Mouse (Mus musculus): ENCODE measurements around the gene Lck. TPM values are rescaled to one million over a fixed set of nuclear protein-coding genes. Genes with fewer than 3 reads are reported as not detected.

Gene Lck
- polyA plus RNA-seq, 1 experiment from 2014 or later: 5.7 TPM

DNA sequence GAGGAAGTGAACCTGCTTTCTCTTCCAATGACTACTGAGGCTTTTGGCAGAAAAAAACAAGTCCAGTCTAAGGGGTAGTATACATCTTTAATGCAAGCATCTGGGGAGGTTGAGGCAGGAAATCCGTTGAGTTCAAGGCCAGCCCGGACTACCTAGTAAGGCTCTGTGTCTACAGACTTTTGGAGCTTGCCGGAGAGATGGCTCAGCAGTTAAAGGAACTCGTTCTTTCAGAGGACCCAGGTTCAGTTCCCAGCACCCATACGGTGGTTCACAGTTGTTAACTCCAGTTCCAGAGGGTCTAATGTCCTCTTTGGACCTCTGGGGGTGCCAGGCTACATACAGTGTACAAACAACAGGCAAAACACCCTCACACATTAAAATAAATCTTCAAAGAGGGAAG is 44.6 kb upstream of the Lck start:
- H3K4me1 ChIP-seq (ENCODE audit: insufficient read depth): peaks cover 10% of the 10 kb centered on the region; the same call in 1 of the 2 replicates
- H3K27ac ChIP-seq (ENCODE audit: low read depth): 0 out of 2 replicates have a peak overlapping the region, but pooled peaks have one; percentile 82
- H3K4me3 ChIP-seq (ENCODE audit: low read depth, low read length): peak overlapping the region; percentile 74
- peak overlapping the region; percentile 87 for H3K4me2 ChIP-seq
- ATAC-seq (ENCODE audit: insufficient read depth): no peak
- DNase-seq: no peak
- 95% methylated on average over 5 of the region's 5 CpGs for WGBS
- TF ChIP-seq CTCF (IDR thresholded peaks at IDR 0.05; ENCODE audit: low read depth): no peak
- H3K9ac ChIP-seq: peak overlapping the region; percentile 82
- H3K36me3 ChIP-seq (ENCODE audit: insufficient read depth): peaks cover 17% of the 10 kb centered on the region
- no peaks in the 10 kb centered on the region for H3K27me3 ChIP-seq (ENCODE audit: insufficient read depth, low read length)
- H3K9me3 ChIP-seq (ENCODE audit: low read depth, low read length): no peaks in the 10 kb centered on the region

DNA sequence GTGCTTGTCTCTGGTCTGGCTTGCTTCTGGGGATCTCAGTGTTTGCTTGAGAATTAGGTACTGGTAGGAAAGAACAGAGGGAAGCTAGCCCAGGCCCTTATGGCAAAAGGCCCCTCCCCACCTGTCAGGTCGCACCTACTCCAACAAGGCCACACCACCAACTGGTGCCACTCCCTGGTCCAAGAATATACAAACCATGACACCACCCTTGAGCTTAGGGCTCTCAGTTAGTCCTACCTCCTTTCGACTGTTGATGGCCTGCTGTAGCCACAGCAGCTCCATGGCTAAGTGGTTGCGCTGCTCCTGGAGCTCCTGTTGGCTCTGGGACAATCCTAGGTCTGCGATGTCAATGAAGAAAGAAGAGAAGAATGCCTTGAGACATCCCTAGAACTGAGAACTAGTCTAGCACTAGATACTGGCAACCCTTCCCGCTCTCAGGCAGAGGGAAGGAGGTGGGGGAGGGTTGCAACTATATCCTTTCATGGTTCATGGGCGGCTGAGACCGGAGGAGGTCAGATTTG is 43.7 kb upstream of the Lck start:
- TF ChIP-seq CTCF (IDR thresholded peaks at IDR 0.05; ENCODE audit: low read depth): no peak
- 92% methylated on average over 7 of the region's 7 CpGs for WGBS
- Histone ChIP-seq H3K36me3 (ENCODE audit: insufficient read depth) (peaks cover 17% of the 10 kb centered on the region), H3K9me3 (ENCODE audit: low read depth, low read length) (no peaks in the 10 kb centered on the region), H3K9ac (no peak overlapping the region), H3K27ac (ENCODE audit: low read depth) (no peak overlapping the region), H3K4me3 (ENCODE audit: low read depth, low read length) (no peak overlapping the region), H3K27me3 (ENCODE audit: insufficient read depth, low read length) (no peaks in the 10 kb centered on the region), H3K4me1 (ENCODE audit: insufficient read depth) (0 out of 2 replicates have a peak, but pooled peaks cover 5% of the 10 kb centered on the region), H3K4me2 (no peak overlapping the region)
- ATAC-seq (ENCODE audit: insufficient read depth): no peak
- DNase-seq: no peak

DNA sequence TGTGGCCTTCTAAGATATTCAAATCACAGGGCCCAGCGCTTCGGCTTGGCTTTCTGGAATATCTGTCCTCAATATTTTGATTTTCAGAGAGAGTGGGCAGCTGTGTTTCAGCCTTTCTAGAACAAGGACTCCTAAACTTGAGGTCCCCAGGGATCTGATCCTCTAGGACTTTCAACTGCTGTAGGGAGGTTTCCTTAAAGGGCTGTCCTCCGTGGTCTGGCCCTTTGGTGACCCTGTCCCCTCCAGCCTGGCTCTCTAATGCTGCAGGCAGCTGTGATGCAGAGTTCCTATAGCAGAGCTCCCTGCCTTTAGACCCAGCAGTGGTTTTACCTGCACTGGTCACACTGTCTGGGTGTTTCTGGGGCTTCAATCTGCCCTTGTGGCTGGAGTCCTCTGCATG is 43.2 kb upstream of the Lck start:
- 90% methylated on average over 3 of the region's 3 CpGs for WGBS
- Histone ChIP-seq H3K4me2 (no peak overlapping the region), H3K4me1 (ENCODE audit: insufficient read depth) (0 out of 2 replicates have a peak, but pooled peaks cover 5% of the 10 kb centered on the region), H3K27ac (ENCODE audit: low read depth) (no peak overlapping the region), H3K36me3 (ENCODE audit: insufficient read depth) (peaks cover 17% of the 10 kb centered on the region), H3K9ac (no peak overlapping the region), H3K9me3 (ENCODE audit: low read depth, low read length) (no peaks in the 10 kb centered on the region), H3K27me3 (ENCODE audit: insufficient read depth, low read length) (no peaks in the 10 kb centered on the region), H3K4me3 (ENCODE audit: low read depth, low read length) (no peak overlapping the region)
- no peak for ATAC-seq (ENCODE audit: insufficient read depth)
- DNase-seq: no peak
- TF ChIP-seq CTCF (IDR thresholded peaks at IDR 0.05; ENCODE audit: low read depth): no peak

DNA sequence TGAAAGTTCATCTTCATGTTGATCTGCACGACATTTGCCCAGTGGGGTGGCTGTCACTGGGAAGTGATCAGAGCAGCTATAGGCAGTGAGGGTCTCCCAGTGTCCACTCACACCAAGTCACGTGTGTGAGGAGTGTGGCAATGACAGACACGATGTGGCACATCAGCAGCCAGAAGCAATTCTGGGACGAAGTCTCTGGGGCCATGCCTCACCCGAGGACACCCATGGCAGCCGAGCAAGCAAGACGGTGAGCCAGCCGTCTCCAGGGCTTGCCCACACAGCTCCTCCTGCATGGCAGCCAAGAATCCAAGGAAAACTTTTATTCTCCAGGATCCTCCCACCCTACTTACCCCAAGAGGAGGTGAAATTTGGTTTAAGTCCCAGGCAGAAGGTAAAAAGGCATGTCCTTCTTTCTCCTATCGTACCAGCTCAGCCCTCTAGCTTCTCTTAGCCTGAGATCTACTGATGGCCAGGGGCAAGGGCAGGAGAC is 42.4 kb upstream of the Lck start:
- Histone ChIP-seq H3K9ac (no peak overlapping the region), H3K9me3 (ENCODE audit: low read depth, low read length) (no peaks in the 10 kb centered on the region), H3K4me1 (ENCODE audit: insufficient read depth) (0 out of 2 replicates have a peak, but pooled peaks cover 5% of the 10 kb centered on the region), H3K4me3 (ENCODE audit: low read depth, low read length) (no peak overlapping the region), H3K36me3 (ENCODE audit: insufficient read depth) (peaks cover 17% of the 10 kb centered on the region), H3K27ac (ENCODE audit: low read depth) (no peak overlapping the region), H3K27me3 (ENCODE audit: insufficient read depth, low read length) (no peaks in the 10 kb centered on the region), H3K4me2 (no peak overlapping the region)
- DNase-seq (no peak), ATAC-seq (ENCODE audit: insufficient read depth) (no peak)
- no peak for TF ChIP-seq CTCF (IDR thresholded peaks at IDR 0.05; ENCODE audit: low read depth)
- WGBS: 89% methylated on average over 9 of the region's 9 CpGs

DNA sequence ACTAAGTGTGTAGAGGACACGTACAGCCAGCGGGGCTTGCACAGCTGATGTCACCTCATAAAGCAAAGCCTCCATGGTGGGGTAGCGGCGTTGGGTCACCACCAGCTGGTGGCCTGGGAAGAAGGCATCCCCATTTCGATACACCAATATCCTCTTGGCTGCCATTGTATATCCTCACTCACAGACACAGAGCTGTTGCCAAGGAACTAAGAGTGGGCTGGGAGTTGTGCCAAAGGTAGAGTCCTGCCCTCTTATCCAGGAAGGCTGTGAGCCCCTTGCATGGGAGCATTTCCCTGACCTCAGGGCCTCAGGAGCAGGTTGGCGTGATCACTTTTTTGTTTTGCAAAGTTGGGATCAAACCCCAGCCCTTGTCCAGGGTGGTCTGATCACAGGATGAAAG is 40.7 kb upstream of the Lck start, which contains the start of gene Dcdc2b:
Dcdc2b (minus strand) TSS at position 165 of the 400 bp plus-strand sequence.
- ATAC-seq (ENCODE audit: insufficient read depth) (no peak), DNase-seq (peak; percentile 21)
- no peak for TF ChIP-seq CTCF (IDR thresholded peaks at IDR 0.05; ENCODE audit: low read depth)
- Histone ChIP-seq H3K36me3 (ENCODE audit: insufficient read depth) (peaks cover 23% of the 10 kb centered on the region), H3K4me1 (ENCODE audit: insufficient read depth) (0 out of 2 replicates have a peak, but pooled peaks cover 5% of the 10 kb centered on the region), H3K27ac (ENCODE audit: low read depth) (no peak within 1 kb of the TSS), H3K27me3 (ENCODE audit: insufficient read depth, low read length) (no peaks in the 10 kb centered on the region), H3K9me3 (ENCODE audit: low read depth, low read length) (no peaks in the 10 kb centered on the region), H3K4me3 (ENCODE audit: low read depth, low read length) (no peak within 1 kb of the TSS), H3K9ac (no peak within 1 kb of the TSS), H3K4me2 (no peak within 1 kb of the TSS)
- WGBS: 73% methylated on average over 6 of the region's 6 CpGs

DNA sequence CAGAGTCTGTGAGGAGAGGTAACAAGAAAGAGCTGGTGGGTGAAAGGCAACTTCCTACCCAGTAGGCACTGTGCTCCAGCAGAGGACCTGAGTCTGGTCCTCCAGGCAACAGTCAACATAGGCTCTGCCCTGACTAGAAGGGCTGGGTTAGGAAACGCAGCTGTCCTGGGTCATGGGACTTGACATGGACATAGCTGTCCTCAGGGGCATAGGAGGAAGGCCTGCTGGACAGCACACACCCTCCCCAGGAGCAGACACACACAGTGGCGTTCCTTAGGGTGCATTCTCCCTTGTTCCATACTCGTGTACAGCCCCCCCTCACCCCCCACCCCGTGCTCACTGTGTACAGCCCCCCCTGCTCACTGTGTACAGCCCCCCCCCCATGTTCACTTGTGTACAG is 37.0 kb upstream of the Lck start:
- Histone ChIP-seq H3K4me2 (no peak overlapping the region), H3K27ac (ENCODE audit: low read depth) (no peak overlapping the region), H3K9me3 (ENCODE audit: low read depth, low read length) (no peaks in the 10 kb centered on the region), H3K36me3 (ENCODE audit: insufficient read depth) (peaks cover 33% of the 10 kb centered on the region), H3K9ac (no peak overlapping the region), H3K4me1 (ENCODE audit: insufficient read depth) (no peaks in the 10 kb centered on the region), H3K4me3 (ENCODE audit: low read depth, low read length) (no peak overlapping the region), H3K27me3 (ENCODE audit: insufficient read depth, low read length) (no peaks in the 10 kb centered on the region)
- no peak for TF ChIP-seq CTCF (IDR thresholded peaks at IDR 0.05; ENCODE audit: low read depth)
- no peak for DNase-seq
- no peak; the same call in 1 of the 2 replicates for ATAC-seq (ENCODE audit: insufficient read depth)
- 50% methylated on average over 4 of the region's 4 CpGs for WGBS

DNA sequence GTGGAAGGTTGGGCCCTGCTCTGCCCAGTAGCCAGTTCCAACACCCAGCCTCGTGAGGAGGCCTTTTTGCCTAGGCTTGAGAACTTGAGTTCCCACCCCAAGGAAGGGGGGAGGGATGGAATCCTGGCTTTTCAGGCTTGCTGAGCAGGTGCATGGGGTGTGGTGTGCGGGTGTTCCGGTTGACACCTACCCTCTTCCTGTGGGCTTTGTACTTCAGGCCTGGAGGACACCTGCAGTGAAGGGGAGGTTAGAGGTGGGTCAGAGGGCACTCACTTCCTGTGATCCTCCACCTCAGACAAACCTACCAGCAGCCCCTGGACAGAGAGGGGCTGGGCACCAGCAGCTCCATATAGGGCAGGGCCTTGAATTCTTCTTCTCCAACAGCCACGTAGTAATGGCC is 36.6 kb upstream of the Lck start:
- no peak for TF ChIP-seq CTCF (IDR thresholded peaks at IDR 0.05; ENCODE audit: low read depth)
- Histone ChIP-seq H3K27ac (ENCODE audit: low read depth) (no peak overlapping the region), H3K4me2 (no peak overlapping the region), H3K9ac (no peak overlapping the region), H3K4me1 (ENCODE audit: insufficient read depth) (no peaks in the 10 kb centered on the region), H3K36me3 (ENCODE audit: insufficient read depth) (peaks cover 36% of the 10 kb centered on the region), H3K4me3 (ENCODE audit: low read depth, low read length) (no peak overlapping the region), H3K9me3 (ENCODE audit: low read depth, low read length) (no peaks in the 10 kb centered on the region), H3K27me3 (ENCODE audit: insufficient read depth, low read length) (no peaks in the 10 kb centered on the region)
- ATAC-seq (ENCODE audit: insufficient read depth) (no peak), DNase-seq (no peak)
- WGBS: 68% methylated on average over 4 of the region's 4 CpGs
